Mouse (Mus musculus): ENCODE results near the gene Phgdh. TPM values are rescaled to one million over a fixed set of nuclear protein-coding genes. Genes with fewer than 3 reads are reported as not detected.

The Phgdh gene
- polyA plus RNA-seq, 1 experiment from 2014 or later, result 554 TPM

- peaks cover 23% of the 10 kb centered on the region; the same call in 1 of the 2 replicates for H3K36me3 ChIP-seq (ENCODE audit: control insufficient read depth, insufficient read depth, low read length)
These were observed 22.6 kb downstream of the Phgdh start for GRCm38 (mm10) chr3:98317143-98317542.

GRCm38 (mm10) chr3:98315181-98315580 lies 24.6 kb downstream of the Phgdh start:
- H3K36me3 ChIP-seq (ENCODE audit: control insufficient read depth, insufficient read depth, low read length), result peaks cover 17% of the 10 kb centered on the region; the same call in 1 of the 2 replicates

More at GRCm38 (mm10) chr3:98317143-98317542, 22.6 kb downstream of the Phgdh start:
- ATAC-seq (replicated peaks; ENCODE audit: low FRiP score) (no peak), DNase-seq (ENCODE audit: low spot score) (no peak)
- Histone ChIP-seq H3K9ac (ENCODE audit: low read depth, low read length) (no peak overlapping the region), H3K4me3 (ENCODE audit: low read depth, low read length) (no peak overlapping the region), H3K9me3 (ENCODE audit: control insufficient read depth, low read length) (no peaks in the 10 kb centered on the region), H3K4me1 (replicated peaks; ENCODE audit: control insufficient read depth, insufficient read depth, low read length) (no peaks in the 10 kb centered on the region), H3K4me2 (no peak overlapping the region), H3K27ac (ENCODE audit: low read depth, low read length) (no peak overlapping the region), H3K27me3 (replicated peaks; ENCODE audit: control insufficient read depth, insufficient read depth, low read length) (no peaks in the 10 kb centered on the region)
- 86% methylated on average over 3 of the region's 3 CpGs for WGBS

GRCm38 (mm10) chr3:98313294-98314155 lies 26.3 kb downstream of the Phgdh start:
- Histone ChIP-seq H3K4me1 (replicated peaks; ENCODE audit: control insufficient read depth, insufficient read depth, low read length) (no peaks in the 10 kb centered on the region), H3K9ac (ENCODE audit: low read depth, low read length) (no peak overlapping the region), H3K4me3 (ENCODE audit: low read depth, low read length) (no peak overlapping the region), H3K27ac (ENCODE audit: low read depth, low read length) (no peak overlapping the region; the same call in 1 of the 2 replicates), H3K9me3 (ENCODE audit: control insufficient read depth, low read length) (no peaks in the 10 kb centered on the region), H3K27me3 (replicated peaks; ENCODE audit: control insufficient read depth, insufficient read depth, low read length) (no peaks in the 10 kb centered on the region), H3K4me2 (no peak overlapping the region), H3K36me3 (ENCODE audit: control insufficient read depth, insufficient read depth, low read length) (peaks cover 12% of the 10 kb centered on the region; the same call in 1 of the 2 replicates)
- ATAC-seq (replicated peaks; ENCODE audit: low FRiP score), result no peak; the same call in 1 of the 2 replicates
- DNase-seq (ENCODE audit: low spot score), result no peak
- 84% methylated on average over 9 of the region's 9 CpGs for WGBS

More at GRCm38 (mm10) chr3:98315181-98315580, 24.6 kb downstream of the Phgdh start:
- H3K27me3 ChIP-seq (replicated peaks; ENCODE audit: control insufficient read depth, insufficient read depth, low read length), result no peaks in the 10 kb centered on the region
- H3K4me3 ChIP-seq (ENCODE audit: low read depth, low read length), result no peak overlapping the region
- no peaks in the 10 kb centered on the region for H3K4me1 ChIP-seq (replicated peaks; ENCODE audit: control insufficient read depth, insufficient read depth, low read length)
- 92% methylated on average over 2 of the region's 2 CpGs for WGBS
- H3K4me2 ChIP-seq, result no peak overlapping the region
- no peak for ATAC-seq (replicated peaks; ENCODE audit: low FRiP score)
- DNase-seq (ENCODE audit: low spot score), result no peak
- H3K9me3 ChIP-seq (ENCODE audit: control insufficient read depth, low read length), result no peaks in the 10 kb centered on the region
- H3K27ac ChIP-seq (ENCODE audit: low read depth, low read length), result no peak overlapping the region
- H3K9ac ChIP-seq (ENCODE audit: low read depth, low read length), result no peak overlapping the region

GRCm38 (mm10) chr3:98312867-98313266 lies 26.9 kb downstream of the Phgdh start:
- Histone ChIP-seq H3K4me3 (ENCODE audit: low read depth, low read length) (no peak overlapping the region), H3K4me2 (no peak overlapping the region), H3K9ac (ENCODE audit: low read depth, low read length) (no peak overlapping the region), H3K36me3 (ENCODE audit: control insufficient read depth, insufficient read depth, low read length) (peaks cover 10% of the 10 kb centered on the region; the same call in 1 of the 2 replicates), H3K27me3 (replicated peaks; ENCODE audit: control insufficient read depth, insufficient read depth, low read length) (no peaks in the 10 kb centered on the region), H3K9me3 (ENCODE audit: control insufficient read depth, low read length) (no peaks in the 10 kb centered on the region; the same call in 1 of the 2 replicates), H3K4me1 (replicated peaks; ENCODE audit: control insufficient read depth, insufficient read depth, low read length) (no peaks in the 10 kb centered on the region), H3K27ac (ENCODE audit: low read depth, low read length) (no peak overlapping the region)
- 0 out of 2 replicates have a peak, but pooled peaks have one; percentile 26 for ATAC-seq (replicated peaks; ENCODE audit: low FRiP score)
- 37% methylated on average over 6 of the region's 7 CpGs for WGBS
- DNase-seq (ENCODE audit: low spot score), result no peak

- 81% methylated on average over 1 of the region's 1 CpGs for WGBS
- Histone ChIP-seq H3K4me2 (no peak overlapping the region), H3K9me3 (ENCODE audit: control insufficient read depth, low read length) (no peaks in the 10 kb centered on the region; the same call in 1 of the 2 replicates), H3K27me3 (replicated peaks; ENCODE audit: control insufficient read depth, insufficient read depth, low read length) (no peaks in the 10 kb centered on the region), H3K4me1 (replicated peaks; ENCODE audit: control insufficient read depth, insufficient read depth, low read length) (no peaks in the 10 kb centered on the region), H3K9ac (ENCODE audit: low read depth, low read length) (no peak overlapping the region), H3K36me3 (ENCODE audit: control insufficient read depth, insufficient read depth, low read length) (no peaks in the 10 kb centered on the region), H3K4me3 (ENCODE audit: low read depth, low read length) (no peak overlapping the region), H3K27ac (ENCODE audit: low read depth, low read length) (no peak overlapping the region)
- DNase-seq (ENCODE audit: low spot score) (no peak), ATAC-seq (replicated peaks; ENCODE audit: low FRiP score) (no peak)
These were observed 29.3 kb downstream of the Phgdh start for GRCm38 (mm10) chr3:98310456-98310855.

GRCm38 (mm10) chr3:98308606-98309005 lies 31.2 kb downstream of the Phgdh start:
- Histone ChIP-seq H3K4me2 (no peak overlapping the region), H3K27ac (ENCODE audit: low read depth, low read length) (no peak overlapping the region), H3K4me3 (ENCODE audit: low read depth, low read length) (no peak overlapping the region), H3K9me3 (ENCODE audit: control insufficient read depth, low read length) (no peaks in the 10 kb centered on the region; the same call in 1 of the 2 replicates), H3K9ac (ENCODE audit: low read depth, low read length) (no peak overlapping the region), H3K36me3 (ENCODE audit: control insufficient read depth, insufficient read depth, low read length) (no peaks in the 10 kb centered on the region), H3K4me1 (replicated peaks; ENCODE audit: control insufficient read depth, insufficient read depth, low read length) (no peaks in the 10 kb centered on the region), H3K27me3 (replicated peaks; ENCODE audit: control insufficient read depth, insufficient read depth, low read length) (no peaks in the 10 kb centered on the region)
- no peak for ATAC-seq (replicated peaks; ENCODE audit: low FRiP score)
- DNase-seq (ENCODE audit: low spot score), result no peak
- WGBS, result 87% methylated on average over 6 of the region's 6 CpGs

GRCm38 (mm10) chr3:98301761-98302160 lies 38.0 kb downstream of the Phgdh start:
- H3K27ac ChIP-seq (ENCODE audit: low read depth, low read length), result no peak overlapping the region
- no peak overlapping the region for H3K4me3 ChIP-seq (ENCODE audit: low read depth, low read length)
- no peak overlapping the region for H3K4me2 ChIP-seq
- H3K9me3 ChIP-seq (ENCODE audit: control insufficient read depth, low read length), result no peaks in the 10 kb centered on the region
- no peaks in the 10 kb centered on the region for H3K36me3 ChIP-seq (ENCODE audit: control insufficient read depth, insufficient read depth, low read length)
- no peaks in the 10 kb centered on the region for H3K4me1 ChIP-seq (replicated peaks; ENCODE audit: control insufficient read depth, insufficient read depth, low read length)
- no peak for ATAC-seq (replicated peaks; ENCODE audit: low FRiP score)
- no peak overlapping the region for H3K9ac ChIP-seq (ENCODE audit: low read depth, low read length)
- 87% methylated on average over 3 of the region's 3 CpGs for WGBS
- H3K27me3 ChIP-seq (replicated peaks; ENCODE audit: control insufficient read depth, insufficient read depth, low read length), result no peaks in the 10 kb centered on the region
- DNase-seq (ENCODE audit: low spot score), result no peak

GRCm38 (mm10) chr3:98300266-98300665 lies 39.5 kb downstream of the Phgdh start:
- DNase-seq (ENCODE audit: low spot score), result no peak
- no peak overlapping the region for H3K9ac ChIP-seq (ENCODE audit: low read depth, low read length)
- H3K4me2 ChIP-seq, result no peak overlapping the region
- H3K27me3 ChIP-seq (replicated peaks; ENCODE audit: control insufficient read depth, insufficient read depth, low read length), result no peaks in the 10 kb centered on the region
- H3K27ac ChIP-seq (ENCODE audit: low read depth, low read length), result no peak overlapping the region
- H3K9me3 ChIP-seq (ENCODE audit: control insufficient read depth, low read length), result no peaks in the 10 kb centered on the region
- no peak overlapping the region for H3K4me3 ChIP-seq (ENCODE audit: low read depth, low read length)
- no peak for ATAC-seq (replicated peaks; ENCODE audit: low FRiP score)
- no peaks in the 10 kb centered on the region for H3K4me1 ChIP-seq (replicated peaks; ENCODE audit: control insufficient read depth, insufficient read depth, low read length)
- 65% methylated on average over 4 of the region's 4 CpGs for WGBS
- H3K36me3 ChIP-seq (ENCODE audit: control insufficient read depth, insufficient read depth, low read length), result no peaks in the 10 kb centered on the region

Data from liver, embryonic 11.5 days (tissue).